Mouse (Mus musculus) heart, adult 2 months (tissue): ENCODE measurements around the gene Kifc1.

Experiments
- CTCF ChIP-seq: fragments of 200-600 bp; IDR thresholded peaks from 2 replicates; pipeline ENCODE4 v1.8.1; 2022; ENCODE audit warnings: antibody characterized with exemption, mild to moderate bottlenecking, moderate library complexity
- POLR2A ChIP-seq: fragments of 200-500 bp; IDR thresholded peaks from 2 replicates; pipeline ENCODE4 v1.6.1; 2011; ENCODE audit warnings: mild to moderate bottlenecking, low read depth, low read length, control low read depth; ENCODE audit not compliant: insufficient read depth

GRCm38 (mm10) chr17:33913905-33914304 lies 23.4 kb upstream of the Kifc1 start:
- TF ChIP-seq CTCF, result no peak
- no peak for TF ChIP-seq POLR2A
